Mouse (Mus musculus) MEL (cell line): Measurements from ENCODE around the gene Gm4131. TPM values are rescaled to one million over a fixed set of nuclear protein-coding genes. Genes with fewer than 3 reads are reported as not detected.

ENCODE experiments used
- DNase-seq: peaks from one replicate; pipeline ENCODE4 v3.0.0; 2011; ENCODE audit warnings: low read depth, low spot score
- H3K27ac ChIP-seq: 2 replicates; pipeline ENCODE4 v1.5.1; 2012; ENCODE audit warnings: low read depth, mild to moderate bottlenecking, control low read depth, low read length, moderate library complexity; ENCODE audit not compliant: control insufficient read depth
- H3K27me3 ChIP-seq, 2 experiments: fragments of 150-350 bp in 1 of 2; sonication (generic) in 1 of 2; 2 replicates each; pipeline ENCODE4 v1.6.1; 2012; ENCODE audit warnings: low read length in 2 of 2, mild to moderate bottlenecking in 2 of 2, improper control_type of control experiment in 1 of 2, moderate library complexity in 1 of 2; ENCODE audit not compliant: insufficient read depth in 2 of 2, control insufficient read depth in 1 of 2
- H3K36me3 ChIP-seq, 2 experiments: 2 replicates each; pipeline ENCODE4 v1.6.1; 2012 to 2014; ENCODE audit warnings: low read length in 2 of 2, improper control_type of control experiment in 1 of 2, inconsistent platforms in 1 of 2, mild to moderate bottlenecking in 1 of 2; ENCODE audit not compliant: insufficient read depth in 2 of 2, control insufficient read depth in 1 of 2
- H3K4me1 ChIP-seq, 2 experiments: fragments of 150-350 bp in 1 of 2; sonication (generic) in 1 of 2; 2 replicates each; pipeline ENCODE4 v1.6.1; 2012; ENCODE audit warnings: low read length in 2 of 2, improper control_type of control experiment in 1 of 2, mild to moderate bottlenecking in 1 of 2; ENCODE audit not compliant: insufficient read depth in 2 of 2, control insufficient read depth in 1 of 2
- H3K4me3 ChIP-seq, 2 experiments: fragments of 150-350 bp in 1 of 2; sonication (generic) in 1 of 2; 2 replicates each; pipeline ENCODE4 v1.5.1; 2012; ENCODE audit warnings: low read depth in 2 of 2, low read length in 2 of 2, mild to moderate bottlenecking in 2 of 2, moderate library complexity in 2 of 2, control low read depth in 1 of 2, improper control_type of control experiment in 1 of 2; ENCODE audit not compliant: control insufficient read depth in 1 of 2, insufficient read depth in 1 of 2
- H3K79me2 ChIP-seq: 2 replicates; pipeline ENCODE4 v1.6.1; 2012; ENCODE audit warnings: mild to moderate bottlenecking, low read length, moderate library complexity; ENCODE audit not compliant: control insufficient read depth, poor library complexity, insufficient read depth
- H3K9ac ChIP-seq: 2 replicates; pipeline ENCODE4 v1.6.1; 2012; ENCODE audit warnings: low read depth, mild to moderate bottlenecking, control low read depth, low read length, moderate library complexity; ENCODE audit not compliant: control insufficient read depth, poor library complexity, severe bottlenecking
- H3K9me3 ChIP-seq: fragments of 150-350 bp; sonication (generic); replicated peaks from 2 replicates; pipeline ENCODE4 v1.6.1; 2012; ENCODE audit warnings: mild to moderate bottlenecking, low read length, improper control_type of control experiment, moderate library complexity; ENCODE audit not compliant: insufficient read depth
- BHLHE40 ChIP-seq: IDR thresholded peaks from 2 replicates; pipeline ENCODE4 v1.6.1; 2012; ENCODE audit warnings: low read depth, mild to moderate bottlenecking, inconsistent platforms, low read length, improper control_type of control experiment, borderline replicate concordance
- CHD1 ChIP-seq: IDR thresholded peaks from 2 replicates; pipeline ENCODE4 v1.6.1; 2012; ENCODE audit warnings: low read depth, mild to moderate bottlenecking, inconsistent platforms, low read length, improper control_type of control experiment
- CTCF ChIP-seq, 3 experiments: IDR thresholded peaks in 2 of 3; conservative IDR thresholded peaks in 1 of 3; 2 replicates each; pipeline ENCODE4 v1.5.1; 2011 to 2012; ENCODE audit warnings: low read length in 3 of 3, low read depth in 2 of 3, mild to moderate bottlenecking in 2 of 3, improper control_type of control experiment in 1 of 3, inconsistent platforms in 1 of 3, mixed read lengths in 1 of 3, moderate library complexity in 1 of 3; ENCODE audit not compliant: control insufficient read depth in 1 of 3, insufficient read depth in 1 of 3, poor library complexity in 1 of 3, severe bottlenecking in 1 of 3
- ELF1 ChIP-seq: IDR thresholded peaks from 2 replicates; pipeline ENCODE4 v1.6.1; 2014; ENCODE audit warnings: low read depth, mild to moderate bottlenecking, inconsistent platforms, low read length, improper control_type of control experiment, moderate library complexity
- EP300 ChIP-seq, 2 experiments: IDR thresholded peaks; 2 replicates each; pipeline ENCODE4 v1.6.1; 2011; ENCODE audit warnings: improper control_type of control experiment in 2 of 2, low read length in 2 of 2, low read depth in 1 of 2, mild to moderate bottlenecking in 1 of 2
- ETS1 ChIP-seq: IDR thresholded peaks from 2 replicates; pipeline ENCODE4 v1.6.1; 2012; ENCODE audit warnings: low read depth, mild to moderate bottlenecking, inconsistent platforms, low read length, improper control_type of control experiment, moderate library complexity
- GATA1 ChIP-seq: IDR thresholded peaks from 2 replicates; pipeline ENCODE4 v1.6.1; 2011; ENCODE audit warnings: low read depth, low read length, improper control_type of control experiment
- HCFC1 ChIP-seq: IDR thresholded peaks from 2 replicates; pipeline ENCODE4 v1.6.1; 2012; ENCODE audit warnings: low read depth, mild to moderate bottlenecking, inconsistent platforms, low read length, improper control_type of control experiment, moderate library complexity
- JUND ChIP-seq: IDR thresholded peaks from 2 replicates; pipeline ENCODE4 v1.6.1; 2011; ENCODE audit warnings: low read depth, mild to moderate bottlenecking, improper control_type of control experiment, low read length
- KAT2A ChIP-seq: conservative IDR thresholded peaks from 2 replicates; pipeline ENCODE4 v1.6.1; 2012; ENCODE audit warnings: low read depth, low read length, improper control_type of control experiment, inconsistent platforms
- MAFK ChIP-seq: IDR thresholded peaks from 2 replicates; pipeline ENCODE4 v1.6.1; 2011; ENCODE audit warnings: low read depth, mild to moderate bottlenecking, low read length, improper control_type of control experiment, borderline replicate concordance
- MAX ChIP-seq: IDR thresholded peaks from 2 replicates; pipeline ENCODE4 v1.6.1; 2011; ENCODE audit warnings: low read length, improper control_type of control experiment
- MAZ ChIP-seq: IDR thresholded peaks from 2 replicates; pipeline ENCODE4 v1.6.1; 2012; ENCODE audit warnings: low read depth, mild to moderate bottlenecking, inconsistent platforms, low read length, improper control_type of control experiment
- MEF2A ChIP-seq: IDR thresholded peaks from 2 replicates; pipeline ENCODE4 v1.6.1; 2014; ENCODE audit warnings: low read depth, mild to moderate bottlenecking, inconsistent platforms, low read length, improper control_type of control experiment; ENCODE audit not compliant: poor library complexity, insufficient replicate concordance, severe bottlenecking; ENCODE audit errors: extremely low read depth
- MXI1 ChIP-seq: IDR thresholded peaks from 2 replicates; pipeline ENCODE4 v1.6.1; 2011; ENCODE audit warnings: mild to moderate bottlenecking, low read depth, low read length, improper control_type of control experiment
- MYB ChIP-seq: IDR thresholded peaks from 2 replicates; pipeline ENCODE4 v1.6.1; 2011; ENCODE audit warnings: mild to moderate bottlenecking, low read depth, low read length, improper control_type of control experiment
- MYC ChIP-seq: IDR thresholded peaks from 2 replicates; pipeline ENCODE4 v1.6.1; 2011; ENCODE audit warnings: low read depth, mild to moderate bottlenecking, low read length, improper control_type of control experiment, moderate library complexity
- NRF1 ChIP-seq: IDR thresholded peaks from 2 replicates; pipeline ENCODE4 v1.6.1; 2014; ENCODE audit warnings: low read depth, mild to moderate bottlenecking, inconsistent platforms, low read length, improper control_type of control experiment, moderate library complexity; ENCODE audit not compliant: poor library complexity, insufficient read depth, severe bottlenecking
- POLR2A ChIP-seq, 2 experiments: IDR thresholded peaks; 2 replicates each; pipeline ENCODE4 v1.6.1; 2011 to 2012; ENCODE audit warnings: low read length in 2 of 2, mild to moderate bottlenecking in 2 of 2, control low read depth in 1 of 2, improper control_type of control experiment in 1 of 2, low read depth in 1 of 2, moderate library complexity in 1 of 2; ENCODE audit not compliant: control insufficient read depth in 1 of 2, insufficient read depth in 1 of 2, poor library complexity in 1 of 2
- POLR2AphosphoS2 ChIP-seq: IDR thresholded peaks from 2 replicates; pipeline ENCODE4 v1.6.1; 2011; ENCODE audit warnings: low read length, improper control_type of control experiment
- POLR2AphosphoS5 ChIP-seq: IDR thresholded peaks from 2 replicates; pipeline ENCODE4 v1.6.1; 2012; ENCODE audit warnings: low read depth, borderline replicate concordance, mild to moderate bottlenecking, inconsistent platforms, low read length, moderate library complexity, mixed read lengths
- RAD21 ChIP-seq: IDR thresholded peaks from 2 replicates; pipeline ENCODE4 v1.6.1; 2011; ENCODE audit warnings: mild to moderate bottlenecking, low read depth, low read length, improper control_type of control experiment
- RCOR1 ChIP-seq: IDR thresholded peaks from 2 replicates; pipeline ENCODE4 v1.6.1; 2012; ENCODE audit warnings: low read depth, mild to moderate bottlenecking, inconsistent platforms, low read length, improper control_type of control experiment
- SIN3A ChIP-seq: IDR thresholded peaks from 2 replicates; pipeline ENCODE4 v1.6.1; 2012; ENCODE audit warnings: low read length, improper control_type of control experiment, inconsistent platforms
- TAL1 ChIP-seq: IDR thresholded peaks from 2 replicates; pipeline ENCODE4 v1.6.1; 2012; ENCODE audit warnings: mild to moderate bottlenecking, inconsistent platforms, low read length, moderate library complexity, mixed read lengths
- TBP ChIP-seq: IDR thresholded peaks from 2 replicates; pipeline ENCODE4 v1.8.0; 2011; ENCODE audit warnings: low read depth, low read length, improper control_type of control experiment
- USF2 ChIP-seq, 2 experiments: IDR thresholded peaks; 2 replicates each; pipeline ENCODE4 v1.6.1; 2011 to 2012; ENCODE audit warnings: improper control_type of control experiment in 2 of 2, low read length in 2 of 2, borderline replicate concordance in 1 of 2, inconsistent platforms in 1 of 2, low read depth in 1 of 2, mild to moderate bottlenecking in 1 of 2; ENCODE audit not compliant: insufficient read depth in 1 of 2
- ZMIZ1 ChIP-seq: IDR thresholded peaks from 2 replicates; pipeline ENCODE4 v1.6.1; 2012; ENCODE audit warnings: low read depth, mild to moderate bottlenecking, inconsistent platforms, low read length, improper control_type of control experiment, moderate library complexity
- ZNF384 ChIP-seq: IDR thresholded peaks from 2 replicates; pipeline ENCODE4 v1.6.1; 2012; ENCODE audit warnings: low read depth, mild to moderate bottlenecking, inconsistent platforms, low read length, improper control_type of control experiment
- polyA plus RNA-seq, 2 experiments: library from polyadenylated mRNA; stranded (reverse) in 1 of 2; unstranded in 1 of 2; fragments of >175 nt in 1 of 2; fragments of >200 nt in 1 of 2; gene quantifications; 2 replicates each; pipeline versions ENCODE4 v1.2.1 to v1.2.4; 2012; ENCODE audit warnings: low replicate concordance in 2 of 2, low read depth in 1 of 2; ENCODE audit not compliant: insufficient read length in 2 of 2, insufficient read depth in 1 of 2, missing spikeins in 1 of 2
- total RNA-seq: library from RNA; depleted of rRNA; stranded (reverse); fragments of 300-350 nt; gene quantifications from 2 replicates; pipeline ENCODE4 v1.2.3, GENCODE M21; 2012

Gm4131 gene
- total and polyA plus RNA-seq, 3 experiments, result not detected

- Histone ChIP-seq H3K4me1 (no peaks in the 10 kb centered on the region), H3K4me3 (no peak overlapping the region), H3K79me2 (no peaks in the 10 kb centered on the region), H3K27me3 (no peaks in the 10 kb centered on the region; a peak in 1 of 4 replicates), H3K9ac (no peak overlapping the region), H3K9me3 (no peaks in the 10 kb centered on the region), H3K27ac (no peak overlapping the region), H3K36me3 (no peaks in the 10 kb centered on the region)
- TF ChIP-seq RCOR1 (no peak), MYB (no peak), ZNF384 (no peak), ETS1 (no peak), BHLHE40 (no peak), HCFC1 (no peak), NRF1 (no peak), POLR2AphosphoS5 (no peak), TAL1 (no peak), CTCF (IDR thresholded peaks at IDR 0.05 in 2 of 3, conservative IDR thresholded peaks at IDR 0.05 in 1 of 3; ENCODE audit: control insufficient read depth in 1 of 3, insufficient read depth in 1 of 3, low read depth in 2 of 3, low read length in 3 of 3, poor library complexity in 1 of 3, severe bottlenecking in 1 of 3) (no peak), MYC (no peak), KAT2A (no peak), ZMIZ1 (no peak), MAX (no peak), EP300 (IDR thresholded peaks at IDR 0.05; ENCODE audit: low read depth in 1 of 2, low read length in 2 of 2) (no peak), GATA1 (no peak), TBP (no peak), MAFK (no peak)
- no peak for DNase-seq
These were observed 4.6 kb downstream of the Gm4131 start for GRCm38 (mm10) chr14:62561875-62562748.

- no peaks in the 10 kb centered on the region for H3K9me3 ChIP-seq
- H3K27me3 ChIP-seq, result no peaks in the 10 kb centered on the region; a peak in 1 of 4 replicates
- no peak overlapping the region for H3K4me3 ChIP-seq
- TF ChIP-seq MXI1 (no peak), BHLHE40 (no peak), MAZ (no peak), JUND (no peak), USF2 (IDR thresholded peaks at IDR 0.05; ENCODE audit: borderline replicate concordance in 1 of 2, insufficient read depth in 1 of 2, low read depth in 1 of 2, low read length in 2 of 2) (no peak), TAL1 (no peak), MAFK (no peak), ELF1 (no peak), HCFC1 (no peak), SIN3A (no peak), POLR2AphosphoS2 (no peak), MEF2A (no peak), MYB (no peak), EP300 (IDR thresholded peaks at IDR 0.05; ENCODE audit: low read depth in 1 of 2, low read length in 2 of 2) (no peak), CHD1 (no peak), POLR2A (IDR thresholded peaks at IDR 0.05; ENCODE audit: control insufficient read depth in 1 of 2, insufficient read depth in 1 of 2, low read depth in 1 of 2, low read length in 2 of 2, poor library complexity in 1 of 2) (no peak), RAD21 (no peak), GATA1 (no peak)
- H3K27ac ChIP-seq, result no peak overlapping the region
- H3K36me3 ChIP-seq, result no peaks in the 10 kb centered on the region
- no peak for DNase-seq
- H3K4me1 ChIP-seq, result no peaks in the 10 kb centered on the region
- no peaks in the 10 kb centered on the region for H3K79me2 ChIP-seq
- H3K9ac ChIP-seq, result no peak overlapping the region
These were observed 9.6 kb downstream of the Gm4131 start for GRCm38 (mm10) chr14:62557111-62557510.
